13 mouse cellular contexts compared by ENCODE assay signal in genomic region chrX:107160496-107160895, GRCm38 (mm10). TPM values are rescaled to one million over a fixed set of nuclear protein-coding genes. Genes with fewer than 3 reads are reported as not detected.
A peak's percentile ranks its signal among the peaks of the same experiment; 100 is the strongest.
DNase-seq lines count a peak whose midpoint lies in the region; ATAC-seq and TF ChIP-seq lines count a peak whose summit lies in the region.
"Had no signal": no experiment of that assay in that cellular context is flagged by ENCODE, and none has a peak within 500 bp of the region (broad histone marks: within the 10 kb centered on the region; RNA-seq: fewer than 3 reads in every experiment).

No protein-coding gene starts in this region.

- H3K9me3 ChIP-seq in liver, postnatal 0 days (ENCODE audit: low read length) = no peaks in the 10 kb centered on the region
- no peaks in the 10 kb centered on the region for H3K9me3 ChIP-seq in liver, embryonic 12.5 days (replicated peaks)
- H3K9me3 ChIP-seq: limb, embryonic 15.5 days; midbrain, embryonic 12.5 days; neural tube, embryonic 13.5 days had no signal

- no peaks in the 10 kb centered on the region for H3K4me1 ChIP-seq in liver, postnatal 0 days (ENCODE audit: insufficient read depth)
- no peaks in the 10 kb centered on the region for H3K4me1 ChIP-seq in liver, embryonic 12.5 days
- H3K4me1 ChIP-seq in cortical plate, adult 2 months (ENCODE audit: control insufficient read depth, insufficient read depth, low read length) = no peaks in the 10 kb centered on the region
- H3K4me1 ChIP-seq: limb, embryonic 15.5 days; midbrain, embryonic 12.5 days; neural tube, embryonic 13.5 days had no signal

- no peak overlapping the region for H3K4me2 ChIP-seq in liver, postnatal 0 days (ENCODE audit: low read depth, low read length)
- H3K4me2 ChIP-seq in liver, embryonic 12.5 days = no peak overlapping the region
- H3K4me2 ChIP-seq: limb, embryonic 15.5 days; midbrain, embryonic 12.5 days; neural tube, embryonic 13.5 days had no signal

- no peak for DNase-seq in gastrocnemius, adult 2 months
- DNase-seq in gastrocnemius, postnatal 36 days = no peak
- no peak for DNase-seq in liver, postnatal 0 days
- peak; percentile 23 for DNase-seq in thymus, postnatal 0 days (ENCODE audit: low spot score)
- DNase-seq in adrenal gland, postnatal 25 days = no peak
- DNase-seq in urinary bladder, adult 18-20 months (ENCODE audit: low spot score in 2 of 2) = no peak
- DNase-seq: cerebellum, postnatal 14 days; right cerebral cortex, adult 18-20 months had no signal

- H3K9ac ChIP-seq in liver, postnatal 0 days (replicated peaks) = no peak overlapping the region
- no peak overlapping the region for H3K9ac ChIP-seq in liver, embryonic 12.5 days
- H3K9ac ChIP-seq: limb, embryonic 15.5 days; midbrain, embryonic 12.5 days; neural tube, embryonic 13.5 days had no signal

- TF ChIP-seq POLR2A in cortical plate, adult 2 months (IDR thresholded peaks at IDR 0.05; ENCODE audit: extremely low read depth, insufficient read depth, low read length) = no peak

- intact Hi-C loops in gastrocnemius, adult 2 months (cut with DNase I) = no loop called here
- intact Hi-C loops in gastrocnemius, postnatal 36 days (cut with DNase I) = no loop called here

- no peak overlapping the region for H3K4me3 ChIP-seq in gastrocnemius, adult 2 months
- H3K4me3 ChIP-seq in liver, postnatal 0 days (ENCODE audit: low read depth, low read length) = no peak overlapping the region
- H3K4me3 ChIP-seq in liver, embryonic 12.5 days = no peak overlapping the region
- no peak overlapping the region for H3K4me3 ChIP-seq in cortical plate, adult 2 months (ENCODE audit: insufficient read depth, low read length)
- H3K4me3 ChIP-seq: limb, embryonic 15.5 days; midbrain, embryonic 12.5 days; neural tube, embryonic 13.5 days had no signal

- no peak for ATAC-seq in liver, postnatal 0 days
- ATAC-seq in liver, embryonic 12.5 days = no peak

- peak; percentile 39 for TF ChIP-seq CTCF in gastrocnemius, adult 2 months (IDR thresholded peaks at IDR 0.05)
- TF ChIP-seq CTCF in liver, postnatal 0 days (IDR thresholded peaks at IDR 0.05; ENCODE audit: low read depth) = peak; percentile 38
- 0 out of 2 replicates have a peak, but pooled peaks have one; percentile 12 for TF ChIP-seq CTCF in cortical plate, adult 2 months (IDR thresholded peaks at IDR 0.05; ENCODE audit: extremely low read depth, insufficient read depth, low read length)

- peak overlapping the region; percentile 32; the same call in 1 of the 2 replicates for H3K27ac ChIP-seq in gastrocnemius, adult 2 months
- no peak overlapping the region for H3K27ac ChIP-seq in liver, postnatal 0 days (ENCODE audit: low read depth)
- no peak overlapping the region for H3K27ac ChIP-seq in liver, embryonic 12.5 days
- H3K27ac ChIP-seq in cortical plate, adult 2 months (ENCODE audit: insufficient read depth, low read length) = no peak overlapping the region
- H3K27ac ChIP-seq: limb, embryonic 15.5 days; midbrain, embryonic 12.5 days; neural tube, embryonic 13.5 days had no signal

- H3K27me3 ChIP-seq in liver, postnatal 0 days (ENCODE audit: insufficient read depth, low read length) = no peaks in the 10 kb centered on the region
- H3K27me3 ChIP-seq in liver, embryonic 12.5 days (replicated peaks) = no peaks in the 10 kb centered on the region
- H3K27me3 ChIP-seq: limb, embryonic 15.5 days; midbrain, embryonic 12.5 days; neural tube, embryonic 13.5 days had no signal

- TF ChIP-seq EP300 in liver, postnatal 0 days (IDR thresholded peaks at IDR 0.05; ENCODE audit: low read depth) = no peak

- no peaks in the 10 kb centered on the region for H3K36me3 ChIP-seq in liver, postnatal 0 days (replicated peaks; ENCODE audit: insufficient read depth, low read length)
- H3K36me3 ChIP-seq in liver, embryonic 12.5 days = no peaks in the 10 kb centered on the region
- H3K36me3 ChIP-seq: limb, embryonic 15.5 days; midbrain, embryonic 12.5 days; neural tube, embryonic 13.5 days had no signal

RNA-seq across cellular contexts. Expression of gene P2ry10b, which starts 11.8 kb away (rescaled TPM):
- total RNA-seq in gastrocnemius, adult 2 months (2021) = under 1 TPM in 1 of 2 experiments, not detected in 1; 0.31 TPM
- total RNA-seq in gastrocnemius, postnatal 36 days (2021) = under 1 TPM; 0.17 to 0.48 TPM
- polyA plus RNA-seq in liver, postnatal 0 days (2015; fragmentation: Nextera tagmentation; extraction: Ambion mirVana) = 0.70 and 1.00 TPM in 2 replicates
- polyA plus RNA-seq in liver, embryonic 12.5 days (2016; fragmentation: Nextera tagmentation; extraction: Ambion mirVana) = 0.62 and 0.79 TPM in 2 replicates
- 0.46 and 0.59 TPM in 2 replicates for polyA plus RNA-seq in cortical plate, adult 2 months (2012; rRNA removed)
- 6.7 and 8.5 TPM in 2 replicates for polyA plus RNA-seq in thymus, postnatal 0 days (2015; fragmentation: Nextera tagmentation; extraction: Ambion mirVana)
- total RNA-seq in adrenal gland, postnatal 25 days (2021) = 1.8 and 2.0 TPM in 2 replicates
